Mouse (Mus musculus) stomach, postnatal 0 days (tissue): ENCODE results near the gene Fndc10.
"Not testable (repeated sequence)": the region's sequence is repeated elsewhere in the genome, so short reads cannot be mapped to it uniquely, and the experiment has no call there.

Experiments used
- CTCF ChIP-seq: IDR thresholded peaks from 2 replicates; pipeline ENCODE4 v1.5.1; 2016; ENCODE audit warnings: antibody characterized with exemption, low read depth, mild to moderate bottlenecking, moderate library complexity
- EP300 ChIP-seq: optimal IDR thresholded peaks from 2 replicates; pipeline ENCODE3; 2016; ENCODE audit warnings: antibody characterized with exemption

- TF ChIP-seq EP300, CTCF: not testable (repeated sequence)
Measured at GRCm38 (mm10) chr4:155683670-155684277, 10.4 kb upstream of the Fndc10 start.
